Mouse (Mus musculus): Measurements from ENCODE around the gene Olfr1221. TPM values are rescaled to one million over a fixed set of nuclear protein-coding genes. Genes with fewer than 3 reads are reported as not detected.
"Not testable (repeated sequence)": the region's sequence is repeated elsewhere in the genome, so short reads cannot be mapped to it uniquely, and the experiment has no call there.

The Olfr1221 gene
- not detected in 2 replicates for total RNA-seq (2014; rRNA removed)
- not detected in 2 replicates for polyA plus RNA-seq (2015; fragmentation: Nextera tagmentation; extraction: Ambion mirVana)

DNA sequence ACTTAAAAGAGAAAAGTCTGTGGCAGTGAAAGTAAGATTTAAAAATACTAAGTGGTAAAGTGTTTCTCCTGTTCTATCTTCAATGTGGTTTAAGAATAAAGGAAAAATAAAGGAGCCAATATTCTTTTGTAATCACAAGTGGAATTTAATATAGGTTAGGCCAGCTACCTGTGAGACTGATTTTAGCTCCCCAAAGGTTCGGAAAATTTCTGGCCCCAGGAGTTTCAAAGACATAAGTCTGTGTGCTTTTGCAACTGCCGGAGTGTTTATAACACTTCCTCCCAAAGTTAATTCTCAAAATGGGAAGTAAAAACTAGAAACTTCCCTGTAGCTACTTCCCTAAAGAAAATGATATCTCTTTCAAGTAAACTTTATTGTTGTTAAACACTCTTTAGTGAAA, at the start of gene Olfr1221:
TSS of gene Olfr1221 (minus strand) at position 101 of the 400 bp plus-strand sequence.
- Histone ChIP-seq H3K27ac (ENCODE audit: low read depth, low read length) (no peak within 1 kb of the TSS), H3K4me3 (ENCODE audit: low read depth, low read length) (no peak within 1 kb of the TSS), H3K9me3 (ENCODE audit: low read length) (no peaks in the 10 kb centered on the region), H3K4me2 (ENCODE audit: low read depth) (no peak within 1 kb of the TSS), H3K4me1 (ENCODE audit: insufficient read depth) (no peaks in the 10 kb centered on the region), H3K27me3 (ENCODE audit: insufficient read depth, low read length) (no peaks in the 10 kb centered on the region), H3K36me3 (ENCODE audit: insufficient read depth) (no peaks in the 10 kb centered on the region), H3K9ac (no peak within 1 kb of the TSS)
- no peak for TF ChIP-seq CTCF (IDR thresholded peaks at IDR 0.05; ENCODE audit: low read depth)
- DNase-seq (no peak), ATAC-seq (no peak)
- WGBS, result 94% methylated on average over 2 of the region's 2 CpGs

DNA sequence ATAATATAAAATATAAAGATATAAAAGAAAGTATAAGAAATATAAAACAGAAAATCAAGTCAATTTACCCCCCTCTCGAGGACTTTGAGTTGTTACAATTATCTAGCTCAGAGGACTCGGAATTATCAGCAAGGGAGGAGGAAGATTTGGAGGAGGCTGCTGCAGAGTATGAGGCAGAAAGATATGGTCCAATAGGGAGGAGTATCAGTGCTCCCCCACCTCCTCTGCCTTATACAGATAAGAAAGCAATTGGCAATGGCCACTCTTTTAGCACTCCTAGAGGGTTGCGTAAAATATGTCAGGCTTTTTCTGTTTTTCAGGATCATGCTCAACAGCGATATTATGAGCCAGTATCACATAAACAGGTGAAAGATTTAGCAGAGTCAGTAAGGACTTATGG, 47.6 kb upstream of the Olfr1221 start:
- not testable (repeated sequence) for H3K36me3 ChIP-seq (ENCODE audit: insufficient read depth); H3K9me3 ChIP-seq (ENCODE audit: low read length); H3K4me1 ChIP-seq (ENCODE audit: insufficient read depth); H3K4me3 ChIP-seq (ENCODE audit: low read depth, low read length); H3K27ac ChIP-seq (ENCODE audit: low read depth, low read length); ATAC-seq; H3K4me2 ChIP-seq (ENCODE audit: low read depth); H3K27me3 ChIP-seq (ENCODE audit: insufficient read depth, low read length); DNase-seq; H3K9ac ChIP-seq
- WGBS, result 97% methylated on average over 4 of the region's 4 CpGs

DNA sequence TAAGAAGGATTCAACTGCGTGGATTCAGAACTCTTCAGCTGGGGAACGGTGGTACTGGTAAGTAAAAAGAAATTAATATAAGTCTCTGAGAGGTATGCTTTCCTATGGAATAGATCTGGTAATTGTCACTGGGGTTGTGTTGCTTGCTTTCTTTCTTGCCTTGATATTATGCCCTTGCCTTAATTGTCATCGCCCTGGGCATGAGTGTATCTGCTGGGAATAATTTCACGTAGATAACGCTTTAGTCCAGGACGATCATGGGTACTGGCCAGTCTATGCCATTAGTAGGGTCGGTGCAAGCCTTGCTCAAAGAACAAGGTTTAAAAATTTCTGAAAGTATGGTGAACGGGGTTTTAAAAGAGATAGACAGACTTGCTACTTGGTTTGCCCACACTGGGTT, 46.9 kb upstream of the Olfr1221 start, which contains the start of gene Olfr1224-ps1:
TSS of gene Olfr1224-ps1 (minus strand) at position 101 of the 400 bp plus-strand sequence.
- H3K36me3 ChIP-seq (ENCODE audit: insufficient read depth); H3K9ac ChIP-seq; H3K4me2 ChIP-seq (ENCODE audit: low read depth); H3K27me3 ChIP-seq (ENCODE audit: insufficient read depth, low read length); DNase-seq; ATAC-seq; H3K27ac ChIP-seq (ENCODE audit: low read depth, low read length); H3K4me1 ChIP-seq (ENCODE audit: insufficient read depth); H3K4me3 ChIP-seq (ENCODE audit: low read depth, low read length); H3K9me3 ChIP-seq (ENCODE audit: low read length): not testable (repeated sequence)
- WGBS, result 94% methylated on average over 8 of the region's 8 CpGs

DNA sequence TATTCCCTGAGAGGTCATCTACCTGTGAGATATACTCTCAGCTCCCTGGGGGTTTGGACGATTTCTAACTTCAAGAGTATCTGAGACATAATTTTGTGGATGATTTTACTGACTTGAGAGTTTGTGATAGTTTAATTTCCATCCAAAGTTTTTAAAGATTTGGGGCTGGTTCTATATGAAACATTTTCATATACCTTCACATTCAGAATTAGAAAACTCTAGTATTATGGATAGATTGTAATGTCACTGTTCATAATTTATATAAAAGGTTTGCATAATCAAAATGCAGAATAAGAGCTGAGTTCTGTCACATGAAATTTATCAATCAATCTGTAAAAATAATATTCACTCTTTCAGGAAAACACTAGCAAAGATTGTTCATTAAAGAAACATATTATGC, 34.4 kb upstream of the Olfr1221 start, which contains the start of gene Olfr1223:
TSS of gene Olfr1223 (minus strand) at position 101 of the 400 bp plus-strand sequence.
- ATAC-seq (no peak), DNase-seq (no peak)
- Histone ChIP-seq H3K36me3 (ENCODE audit: insufficient read depth) (no peaks in the 10 kb centered on the region), H3K4me3 (ENCODE audit: low read depth, low read length) (no peak within 1 kb of the TSS), H3K9ac (no peak within 1 kb of the TSS), H3K27ac (ENCODE audit: low read depth, low read length) (no peak within 1 kb of the TSS), H3K4me1 (ENCODE audit: insufficient read depth) (no peaks in the 10 kb centered on the region), H3K4me2 (ENCODE audit: low read depth) (no peak within 1 kb of the TSS), H3K27me3 (ENCODE audit: insufficient read depth, low read length) (no peaks in the 10 kb centered on the region), H3K9me3 (ENCODE audit: low read length) (no peaks in the 10 kb centered on the region)
- no peak for TF ChIP-seq CTCF (IDR thresholded peaks at IDR 0.05; ENCODE audit: low read depth)
- 87% methylated on average over 1 of the region's 1 CpGs for WGBS

DNA sequence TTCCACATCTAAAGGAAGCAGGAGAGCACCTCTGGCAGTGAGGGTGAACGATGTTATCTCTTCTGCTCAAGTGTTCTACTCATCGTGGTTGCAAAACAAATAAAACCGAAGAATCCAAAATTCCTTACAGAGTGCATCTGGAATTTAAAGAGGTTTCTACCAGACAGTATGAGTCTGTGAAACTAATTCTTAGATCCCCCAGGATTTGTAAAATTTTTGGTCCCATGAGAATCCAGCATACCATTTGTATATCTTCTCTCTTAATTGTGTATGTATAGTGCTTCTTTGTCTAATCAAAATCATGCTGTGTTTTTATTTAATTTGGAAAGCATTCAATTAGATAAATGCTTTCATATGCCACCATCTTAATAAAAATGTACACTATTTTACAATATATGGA, 15.9 kb upstream of the Olfr1221 start, which contains the start of gene Olfr1222:
TSS of gene Olfr1222 (minus strand) at position 101 of the 400 bp plus-strand sequence.
- ATAC-seq (no peak), DNase-seq (no peak)
- Histone ChIP-seq H3K9me3 (ENCODE audit: low read length) (no peaks in the 10 kb centered on the region), H3K36me3 (ENCODE audit: insufficient read depth) (no peaks in the 10 kb centered on the region), H3K27me3 (ENCODE audit: insufficient read depth, low read length) (no peaks in the 10 kb centered on the region), H3K4me2 (ENCODE audit: low read depth) (no peak within 1 kb of the TSS), H3K4me3 (ENCODE audit: low read depth, low read length) (no peak within 1 kb of the TSS), H3K27ac (ENCODE audit: low read depth, low read length) (no peak within 1 kb of the TSS), H3K4me1 (ENCODE audit: insufficient read depth) (no peaks in the 10 kb centered on the region), H3K9ac (no peak within 1 kb of the TSS)
- WGBS, result 82% methylated on average over 3 of the region's 3 CpGs
- no peak for TF ChIP-seq CTCF (IDR thresholded peaks at IDR 0.05; ENCODE audit: low read depth)

DNA sequence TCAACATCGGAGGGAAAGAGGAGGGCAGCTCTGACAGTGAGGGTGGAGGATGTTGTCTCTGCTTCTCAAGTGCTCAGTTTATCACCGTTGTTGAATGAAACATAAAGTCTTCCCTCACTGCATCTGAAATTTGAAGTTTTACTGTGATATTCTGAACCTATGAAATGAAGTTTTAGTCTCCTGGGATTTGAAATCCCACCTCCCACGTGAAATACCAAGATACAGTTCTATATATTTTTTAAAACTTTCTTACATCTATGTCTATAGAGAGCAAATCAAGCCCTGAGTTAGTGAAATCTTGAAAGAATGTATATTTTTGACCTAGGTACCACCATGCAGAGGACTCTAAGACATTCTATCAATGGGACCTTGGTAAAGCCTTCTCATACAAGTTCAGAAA, 10.3 kb downstream of the Olfr1221 start, which contains the start of gene Olfr1220:
TSS of gene Olfr1220 (minus strand) at position 101 of the 400 bp plus-strand sequence.
- Histone ChIP-seq H3K4me3 (ENCODE audit: low read depth, low read length) (no peak within 1 kb of the TSS), H3K27ac (ENCODE audit: low read depth, low read length) (no peak within 1 kb of the TSS), H3K27me3 (ENCODE audit: insufficient read depth, low read length) (no peaks in the 10 kb centered on the region), H3K9me3 (ENCODE audit: low read length) (no peaks in the 10 kb centered on the region), H3K9ac (no peak within 1 kb of the TSS), H3K36me3 (ENCODE audit: insufficient read depth) (no peaks in the 10 kb centered on the region), H3K4me1 (ENCODE audit: insufficient read depth) (no peaks in the 10 kb centered on the region), H3K4me2 (ENCODE audit: low read depth) (no peak within 1 kb of the TSS)
- TF ChIP-seq CTCF (IDR thresholded peaks at IDR 0.05; ENCODE audit: low read depth), result no peak
- WGBS, result 74% methylated on average over 3 of the region's 3 CpGs
- DNase-seq (no peak), ATAC-seq (no peak)

DNA sequence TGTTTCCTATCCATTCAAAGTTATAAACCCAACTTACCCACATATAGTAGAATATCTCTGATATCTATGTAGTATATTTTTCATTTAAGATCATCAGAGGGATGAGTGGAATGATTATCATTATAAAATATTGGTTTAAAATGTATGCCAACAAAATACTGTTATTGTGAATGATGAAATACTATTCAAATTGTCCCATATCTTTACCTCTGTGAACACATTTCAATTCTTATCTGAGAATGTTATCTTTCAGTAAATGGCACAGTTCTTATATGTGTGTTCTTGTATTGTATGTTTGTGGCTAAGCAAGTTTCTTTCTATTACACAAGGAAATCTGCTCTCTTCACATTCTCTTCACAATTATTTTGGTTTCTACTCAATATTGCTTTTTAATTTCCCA, 11.4 kb downstream of the Olfr1221 start:
- H3K36me3 ChIP-seq (ENCODE audit: insufficient read depth), result no peaks in the 10 kb centered on the region
- TF ChIP-seq CTCF (IDR thresholded peaks at IDR 0.05; ENCODE audit: low read depth), result no peak
- no peak overlapping the region for H3K4me3 ChIP-seq (ENCODE audit: low read depth, low read length)
- DNase-seq (no peak), ATAC-seq (no peak)
- H3K9me3 ChIP-seq (ENCODE audit: low read length), result no peaks in the 10 kb centered on the region
- no peaks in the 10 kb centered on the region for H3K4me1 ChIP-seq (ENCODE audit: insufficient read depth)
- H3K9ac ChIP-seq, result no peak overlapping the region
- H3K4me2 ChIP-seq (ENCODE audit: low read depth), result no peak overlapping the region
- no peak overlapping the region for H3K27ac ChIP-seq (ENCODE audit: low read depth, low read length)
- no peaks in the 10 kb centered on the region for H3K27me3 ChIP-seq (ENCODE audit: insufficient read depth, low read length)
